Mouse (Mus musculus) ovary, postnatal 10 days (tissue): ENCODE measurements around the gene Mapk1ip1l.
A peak's percentile ranks its signal among the peaks of the same experiment; 100 is the strongest.

ENCODE experiments used
- DNase-seq: peaks from one replicate; pipeline ENCODE4 v3.0.0; 2022; ENCODE audit warnings: low spot score

Gene Mapk1ip1l

DNA sequence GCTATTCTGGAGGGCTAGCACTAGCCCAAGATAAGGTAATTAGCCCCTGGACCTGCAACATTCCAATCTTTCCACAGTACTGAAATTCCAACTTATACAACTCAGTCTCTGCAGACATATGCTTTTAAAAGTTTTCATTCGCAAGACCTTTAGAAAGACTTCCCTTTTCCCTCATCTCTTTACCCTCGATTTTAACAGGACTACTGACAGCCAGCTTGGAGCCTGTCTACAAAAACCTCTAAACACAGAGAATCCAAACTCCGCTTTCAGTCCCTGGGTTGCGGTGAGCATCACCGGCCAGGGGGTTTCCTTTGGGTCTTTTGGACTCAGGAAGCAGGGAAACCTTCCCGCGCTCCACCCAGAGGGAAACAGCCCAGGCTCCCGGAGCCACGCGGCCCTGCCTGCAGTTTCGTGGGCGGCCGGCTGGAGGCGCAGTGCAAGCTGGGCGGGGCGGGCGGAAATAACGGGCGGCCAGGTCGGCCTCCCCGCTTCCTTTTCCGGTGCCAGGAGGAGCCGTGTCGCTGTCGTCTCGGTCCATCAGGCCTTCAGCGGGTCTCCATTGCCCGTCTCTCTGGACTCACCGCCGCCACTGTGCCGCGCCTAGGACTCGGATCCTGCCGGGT is at the start of gene Mapk1ip1l:
Gene Mapk1ip1l (plus strand): TSS at position 482 of the 623 bp plus-strand sequence.
- peak; percentile 90 for DNase-seq

DNA sequence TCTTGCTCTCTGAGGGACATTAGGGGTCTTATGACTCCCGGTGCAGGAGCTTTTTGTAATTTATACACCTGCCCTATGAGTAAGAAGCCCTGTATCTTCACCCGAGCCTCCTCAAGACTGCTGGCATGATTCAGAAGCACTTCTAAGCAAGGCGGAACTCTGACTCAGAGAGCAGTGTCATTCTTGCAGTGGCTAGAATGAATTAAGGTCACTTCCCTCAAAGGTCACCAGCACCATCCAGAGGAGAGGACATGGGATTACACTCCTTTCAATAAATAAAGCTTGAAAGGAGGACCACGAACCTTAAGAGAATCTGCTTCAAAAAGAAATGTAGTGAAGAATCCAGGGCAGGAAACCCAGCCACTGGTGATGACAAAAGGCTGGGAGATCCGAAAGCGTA is 48.2 kb upstream of the Mapk1ip1l start:
- DNase-seq: no peak

DNA sequence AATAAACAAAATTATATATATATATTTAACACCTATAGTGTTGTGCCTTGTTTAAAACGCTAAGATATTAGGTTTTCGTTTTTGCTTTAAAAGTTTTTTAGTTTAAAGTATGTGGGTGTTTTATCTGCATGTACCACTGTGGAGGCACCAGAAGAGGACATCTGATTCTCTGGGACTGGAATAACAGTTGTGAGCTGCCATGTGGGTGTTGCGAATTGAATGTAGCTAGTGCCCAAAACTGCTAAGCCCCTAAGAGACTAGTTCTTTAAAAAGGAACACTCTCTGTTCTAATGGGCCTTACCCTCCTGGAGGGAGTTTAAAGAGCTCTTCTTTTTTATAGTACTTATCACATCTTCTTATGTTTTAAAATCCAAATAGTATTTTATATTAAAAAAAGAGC is 33.2 kb upstream of the Mapk1ip1l start:
- no peak for DNase-seq

DNA sequence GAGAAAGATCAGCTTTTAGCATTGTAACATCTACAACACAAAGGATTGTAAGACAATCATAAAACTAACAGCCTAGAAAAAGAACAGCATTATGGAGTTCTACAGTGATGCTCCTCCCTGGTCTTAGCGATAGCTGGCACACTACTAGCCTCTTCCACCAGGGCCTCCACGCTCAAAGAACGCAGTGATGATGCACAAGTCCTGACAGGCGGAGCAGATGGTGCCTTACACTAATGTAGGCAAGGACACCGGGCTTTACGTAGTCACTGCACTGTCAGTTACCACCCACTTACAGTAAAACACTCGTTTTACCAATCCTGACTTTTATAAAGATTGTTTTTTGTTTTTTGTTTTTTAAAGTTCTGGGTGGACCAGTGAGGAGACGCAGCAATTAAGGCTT is 32.2 kb upstream of the Mapk1ip1l start:
- DNase-seq: no peak

GRCm38 (mm10) chr14:47269056-47269455 is 29.0 kb upstream of the Mapk1ip1l start:
- DNase-seq: no peak

GRCm38 (mm10) chr14:47269706-47270105 is 28.4 kb upstream of the Mapk1ip1l start:
- no peak for DNase-seq

GRCm38 (mm10) chr14:47273751-47274150 is 24.3 kb upstream of the Mapk1ip1l start:
- no peak for DNase-seq

- DNase-seq: no peak
These were observed 22.6 kb upstream of the Mapk1ip1l start for GRCm38 (mm10) chr14:47275417-47275816.

- DNase-seq: no peak
These were observed 21.9 kb upstream of the Mapk1ip1l start for GRCm38 (mm10) chr14:47276036-47276603.

GRCm38 (mm10) chr14:47276637-47277393 is 21.3 kb upstream of the Mapk1ip1l start, which contains the start of the genes Wdhd1 and Socs4:
Gene Wdhd1 (minus strand): TSS chr14:47276857.
Gene Socs4 (plus strand): TSS chr14:47276931.
- DNase-seq: peak; percentile 94

- DNase-seq: no peak
These were observed 19.0 kb upstream of the Mapk1ip1l start for GRCm38 (mm10) chr14:47279058-47279457.

- DNase-seq: no peak
These were observed 16.5 kb upstream of the Mapk1ip1l start for GRCm38 (mm10) chr14:47281535-47281934.

DNA sequence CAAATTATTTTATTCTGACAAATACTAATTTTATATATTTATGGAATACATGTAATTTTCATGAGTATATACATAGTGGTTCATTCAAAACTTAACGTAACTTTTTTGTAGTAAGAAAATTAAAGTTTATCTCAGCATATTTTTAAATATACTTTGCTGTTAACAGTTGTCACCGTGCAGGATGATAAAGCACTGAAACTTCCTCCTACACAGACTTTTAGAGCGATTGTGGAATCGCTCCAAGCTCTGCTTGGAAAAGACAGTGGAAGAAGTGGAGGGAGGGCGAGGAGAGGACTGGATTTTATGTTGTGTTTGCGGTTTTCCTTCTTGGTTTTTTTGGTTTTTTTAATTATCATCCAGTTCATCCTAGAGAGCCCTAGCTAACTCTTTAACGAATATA is 14.5 kb upstream of the Mapk1ip1l start:
- no peak for DNase-seq

DNA sequence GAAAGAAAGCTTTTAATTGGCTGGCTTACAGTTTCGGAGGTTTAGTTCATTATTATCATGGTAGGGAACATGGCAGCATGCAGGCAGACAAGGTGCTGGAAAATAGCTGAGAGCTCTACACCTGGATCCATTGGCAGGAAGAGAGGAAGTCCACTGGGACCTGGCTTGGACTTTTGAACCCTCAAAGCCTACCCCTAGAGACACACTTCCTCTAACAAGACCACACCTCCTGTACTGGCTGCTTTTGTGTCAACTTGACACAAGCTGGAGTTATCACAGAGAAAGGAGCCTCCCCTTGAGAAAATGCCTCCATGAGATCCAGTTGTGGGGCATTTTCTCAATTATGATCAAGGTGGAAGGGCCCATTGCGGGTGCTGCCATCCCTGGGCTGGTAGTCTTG is 12.8 kb upstream of the Mapk1ip1l start:
- DNase-seq: no peak

DNA sequence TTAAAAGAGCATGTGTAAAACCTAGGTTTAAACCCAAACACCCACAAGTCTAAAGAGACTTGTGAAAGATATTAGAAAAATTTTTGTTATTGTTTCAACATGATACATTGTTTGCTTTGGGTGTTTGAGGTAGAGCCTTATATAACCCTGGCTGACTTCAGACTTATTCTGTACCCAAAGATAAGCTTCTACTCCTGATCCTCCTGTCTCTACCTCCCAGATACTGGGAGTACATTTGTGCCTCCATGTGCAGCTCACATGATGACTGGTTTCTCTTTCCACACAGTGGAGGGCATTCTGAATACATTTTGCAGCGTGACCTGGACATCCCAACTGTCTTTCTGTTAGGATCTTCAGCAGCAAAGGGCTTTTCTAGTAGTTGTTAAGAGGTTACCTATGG is 11.9 kb upstream of the Mapk1ip1l start:
- no peak for DNase-seq

DNA sequence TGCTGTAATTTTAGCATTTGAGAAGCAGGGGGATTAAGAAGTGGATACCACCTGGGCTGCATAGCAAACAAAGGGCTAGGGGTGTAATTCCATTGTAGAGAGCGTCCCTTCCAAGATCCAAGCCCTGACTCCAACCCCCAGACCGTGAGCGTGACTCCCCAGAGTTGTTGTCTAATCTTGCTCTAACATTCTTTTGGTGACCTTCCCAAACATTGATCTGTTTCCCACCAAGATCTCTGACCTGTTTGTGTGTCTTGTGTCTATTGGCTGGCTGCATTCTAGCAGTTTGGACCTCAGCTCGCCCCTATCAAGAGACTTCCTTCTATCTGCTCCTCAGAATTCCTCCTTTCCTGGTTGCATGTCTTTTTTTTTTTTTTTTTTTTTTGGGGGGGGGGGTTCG is 11.0 kb upstream of the Mapk1ip1l start:
- no peak for DNase-seq

GRCm38 (mm10) chr14:47291772-47292171 is 6.3 kb upstream of the Mapk1ip1l start:
- no peak for DNase-seq

GRCm38 (mm10) chr14:47294136-47294535 is 3.9 kb upstream of the Mapk1ip1l start:
- no peak for DNase-seq

GRCm38 (mm10) chr14:47296232-47296631 is 1.8 kb upstream of the Mapk1ip1l start:
- DNase-seq: no peak

GRCm38 (mm10) chr14:47298408-47298792 is 334 bp downstream of the Mapk1ip1l start:
- no peak for DNase-seq

DNA sequence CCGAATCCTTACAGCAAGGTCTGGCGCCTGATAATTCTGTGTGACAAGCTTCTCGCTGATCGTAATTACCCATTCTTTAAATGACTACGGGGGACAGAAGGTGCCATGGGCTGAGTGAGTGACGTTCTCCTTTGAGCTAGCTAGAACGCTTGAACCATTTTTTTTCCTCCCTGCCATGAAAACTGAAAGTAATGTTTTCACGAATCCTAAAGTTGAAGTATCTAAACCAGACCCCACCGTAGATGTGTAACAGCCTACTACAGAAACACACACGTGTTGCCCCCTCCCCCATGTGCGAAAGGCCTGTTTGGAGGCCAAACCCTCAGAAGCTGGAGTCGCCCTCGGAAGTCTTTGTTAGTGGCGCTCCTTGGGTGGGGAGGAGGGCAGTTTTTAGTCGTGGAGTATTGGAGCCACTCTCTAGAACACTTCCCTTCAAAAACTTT is 774 bp downstream of the Mapk1ip1l start:
- DNase-seq: no peak

- DNase-seq: no peak
These were observed 5.0 kb downstream of the Mapk1ip1l start for GRCm38 (mm10) chr14:47302885-47303680.
